Mouse (Mus musculus): ENCODE measurements at regions not wholly inside any gene's neighbourhood (a gene's known extent, or its start where the extent isn't known, plus 50 kb on each side); places are given as distances from the start of the nearest gene placed in this dataset.

GRCm38 (mm10) chr16:51169294-51169693 is 578.3 kb upstream of the Ccdc54 start:
- Histone ChIP-seq H3K4me2 (ENCODE audit: low read length) (no peak overlapping the region), H3K36me3 (ENCODE audit: control insufficient read depth, insufficient read depth, low read length) (no peaks in the 10 kb centered on the region), H3K27me3 (ENCODE audit: control insufficient read depth, insufficient read depth, low read length) (no peaks in the 10 kb centered on the region), H3K27ac (replicated peaks; ENCODE audit: low read depth, low read length) (no peak overlapping the region), H3K4me1 (ENCODE audit: control insufficient read depth, insufficient read depth, low read length) (no peaks in the 10 kb centered on the region), H3K4me3 (replicated peaks; ENCODE audit: low read depth, low read length) (no peak overlapping the region), H3K9me3 (ENCODE audit: control insufficient read depth, low read length) (peaks cover 3% of the 10 kb centered on the region; the same call in 1 of the 2 replicates), H3K9ac (replicated peaks; ENCODE audit: low read length) (no peak overlapping the region)
- no peak for DNase-seq
- ATAC-seq (ENCODE audit: low FRiP score, low TSS enrichment), result no peak
- 79% methylated on average over 7 of the region's 7 CpGs for WGBS

GRCm38 (mm10) chr16:51160768-51161167 is 569.8 kb upstream of the Ccdc54 start:
- no peaks in the 10 kb centered on the region for H3K4me1 ChIP-seq (ENCODE audit: control insufficient read depth, insufficient read depth, low read length)
- 68% methylated on average over 5 of the region's 5 CpGs for WGBS
- H3K4me3 ChIP-seq (replicated peaks; ENCODE audit: low read depth, low read length), result no peak overlapping the region
- no peak for DNase-seq
- no peak for ATAC-seq (ENCODE audit: low FRiP score, low TSS enrichment)
- no peaks in the 10 kb centered on the region for H3K27me3 ChIP-seq (ENCODE audit: control insufficient read depth, insufficient read depth, low read length)
- no peaks in the 10 kb centered on the region for H3K36me3 ChIP-seq (ENCODE audit: control insufficient read depth, insufficient read depth, low read length)
- H3K27ac ChIP-seq (replicated peaks; ENCODE audit: low read depth, low read length), result no peak overlapping the region
- no peaks in the 10 kb centered on the region for H3K9me3 ChIP-seq (ENCODE audit: control insufficient read depth, low read length)
- H3K4me2 ChIP-seq (ENCODE audit: low read length), result no peak overlapping the region
- no peak overlapping the region for H3K9ac ChIP-seq (replicated peaks; ENCODE audit: low read length)

- no peaks in the 10 kb centered on the region for H3K36me3 ChIP-seq (ENCODE audit: control insufficient read depth, insufficient read depth, low read length)
- 0 out of 2 replicates have a peak, but pooled peaks have one; percentile 20 for ATAC-seq (ENCODE audit: low FRiP score, low TSS enrichment)
- 92% methylated on average over 7 of the region's 7 CpGs for WGBS
Observed at GRCm38 (mm10) chr16:51138575-51138974, 547.6 kb upstream of the Ccdc54 start.

GRCm38 (mm10) chr16:51119835-51120234 is 528.9 kb upstream of the Ccdc54 start:
- Histone ChIP-seq H3K27ac (replicated peaks; ENCODE audit: low read depth, low read length) (no peak overlapping the region), H3K27me3 (ENCODE audit: control insufficient read depth, insufficient read depth, low read length) (no peaks in the 10 kb centered on the region), H3K9ac (replicated peaks; ENCODE audit: low read length) (no peak overlapping the region), H3K4me2 (ENCODE audit: low read length) (no peak overlapping the region), H3K36me3 (ENCODE audit: control insufficient read depth, insufficient read depth, low read length) (no peaks in the 10 kb centered on the region), H3K4me3 (replicated peaks; ENCODE audit: low read depth, low read length) (no peak overlapping the region), H3K4me1 (ENCODE audit: control insufficient read depth, insufficient read depth, low read length) (0 out of 2 replicates have a peak, but pooled peaks cover 3% of the 10 kb centered on the region), H3K9me3 (ENCODE audit: control insufficient read depth, low read length) (no peaks in the 10 kb centered on the region)
- ATAC-seq (ENCODE audit: low FRiP score, low TSS enrichment) (no peak), DNase-seq (no peak)
- WGBS, result 88% methylated on average over 1 of the region's 1 CpGs

More at GRCm38 (mm10) chr16:51138575-51138974, 547.6 kb upstream of the Ccdc54 start:
- Histone ChIP-seq H3K27ac (replicated peaks; ENCODE audit: low read depth, low read length) (no peak overlapping the region), H3K4me3 (replicated peaks; ENCODE audit: low read depth, low read length) (no peak overlapping the region), H3K9me3 (ENCODE audit: control insufficient read depth, low read length) (no peaks in the 10 kb centered on the region), H3K4me1 (ENCODE audit: control insufficient read depth, insufficient read depth, low read length) (no peaks in the 10 kb centered on the region), H3K27me3 (ENCODE audit: control insufficient read depth, insufficient read depth, low read length) (no peaks in the 10 kb centered on the region), H3K4me2 (ENCODE audit: low read length) (no peak overlapping the region), H3K9ac (replicated peaks; ENCODE audit: low read length) (no peak overlapping the region)
- DNase-seq, result no peak

GRCm38 (mm10) chr16:51118365-51118764 is 527.4 kb upstream of the Ccdc54 start:
- Histone ChIP-seq H3K27me3 (ENCODE audit: control insufficient read depth, insufficient read depth, low read length) (no peaks in the 10 kb centered on the region), H3K36me3 (ENCODE audit: control insufficient read depth, insufficient read depth, low read length) (no peaks in the 10 kb centered on the region), H3K9me3 (ENCODE audit: control insufficient read depth, low read length) (no peaks in the 10 kb centered on the region), H3K4me3 (replicated peaks; ENCODE audit: low read depth, low read length) (no peak overlapping the region), H3K27ac (replicated peaks; ENCODE audit: low read depth, low read length) (no peak overlapping the region), H3K4me2 (ENCODE audit: low read length) (no peak overlapping the region), H3K4me1 (ENCODE audit: control insufficient read depth, insufficient read depth, low read length) (0 out of 2 replicates have a peak, but pooled peaks cover 3% of the 10 kb centered on the region), H3K9ac (replicated peaks; ENCODE audit: low read length) (no peak overlapping the region)
- no peak for ATAC-seq (ENCODE audit: low FRiP score, low TSS enrichment)
- DNase-seq, result peak; percentile 13
- 32% methylated on average over 3 of the region's 3 CpGs for WGBS

- no peaks in the 10 kb centered on the region for H3K27me3 ChIP-seq (ENCODE audit: control insufficient read depth, insufficient read depth, low read length)
- peak; percentile 41 for DNase-seq
- no peak overlapping the region for H3K9ac ChIP-seq (replicated peaks; ENCODE audit: low read length)
- 0 out of 2 replicates have a peak, but pooled peaks cover 3% of the 10 kb centered on the region for H3K4me1 ChIP-seq (ENCODE audit: control insufficient read depth, insufficient read depth, low read length)
- no peak for ATAC-seq (ENCODE audit: low FRiP score, low TSS enrichment)
- WGBS, result 15% methylated on average over 5 of the region's 5 CpGs
- peak overlapping the region; percentile 16; the same call in 1 of the 2 replicates for H3K4me2 ChIP-seq (ENCODE audit: low read length)
- no peak overlapping the region for H3K4me3 ChIP-seq (replicated peaks; ENCODE audit: low read depth, low read length)
- H3K36me3 ChIP-seq (ENCODE audit: control insufficient read depth, insufficient read depth, low read length), result no peaks in the 10 kb centered on the region
- no peaks in the 10 kb centered on the region for H3K9me3 ChIP-seq (ENCODE audit: control insufficient read depth, low read length)
- H3K27ac ChIP-seq (replicated peaks; ENCODE audit: low read depth, low read length), result no peak overlapping the region
Observed at GRCm38 (mm10) chr16:51117836-51118235, 526.9 kb upstream of the Ccdc54 start.

GRCm38 (mm10) chr16:51109864-51110263 is 518.9 kb upstream of the Ccdc54 start:
- no peaks in the 10 kb centered on the region for H3K9me3 ChIP-seq (ENCODE audit: control insufficient read depth, low read length)
- no peaks in the 10 kb centered on the region for H3K36me3 ChIP-seq (ENCODE audit: control insufficient read depth, insufficient read depth, low read length)
- H3K4me2 ChIP-seq (ENCODE audit: low read length), result no peak overlapping the region
- ATAC-seq (ENCODE audit: low FRiP score, low TSS enrichment) (no peak), DNase-seq (no peak)
- H3K27me3 ChIP-seq (ENCODE audit: control insufficient read depth, insufficient read depth, low read length), result no peaks in the 10 kb centered on the region
- H3K9ac ChIP-seq (replicated peaks; ENCODE audit: low read length), result no peak overlapping the region
- H3K27ac ChIP-seq (replicated peaks; ENCODE audit: low read depth, low read length), result no peak overlapping the region
- H3K4me1 ChIP-seq (ENCODE audit: control insufficient read depth, insufficient read depth, low read length), result no peaks in the 10 kb centered on the region
- H3K4me3 ChIP-seq (replicated peaks; ENCODE audit: low read depth, low read length), result no peak overlapping the region

GRCm38 (mm10) chr16:51107421-51107820 is 516.5 kb upstream of the Ccdc54 start:
- Histone ChIP-seq H3K27me3 (ENCODE audit: control insufficient read depth, insufficient read depth, low read length) (no peaks in the 10 kb centered on the region), H3K9ac (replicated peaks; ENCODE audit: low read length) (no peak overlapping the region), H3K4me3 (replicated peaks; ENCODE audit: low read depth, low read length) (no peak overlapping the region), H3K9me3 (ENCODE audit: control insufficient read depth, low read length) (no peaks in the 10 kb centered on the region), H3K4me2 (ENCODE audit: low read length) (no peak overlapping the region), H3K4me1 (ENCODE audit: control insufficient read depth, insufficient read depth, low read length) (no peaks in the 10 kb centered on the region), H3K36me3 (ENCODE audit: control insufficient read depth, insufficient read depth, low read length) (no peaks in the 10 kb centered on the region), H3K27ac (replicated peaks; ENCODE audit: low read depth, low read length) (no peak overlapping the region)
- 95% methylated on average over 4 of the region's 4 CpGs for WGBS
- no peak for DNase-seq
- no peak for ATAC-seq (ENCODE audit: low FRiP score, low TSS enrichment)

- DNase-seq, result no peak
- Histone ChIP-seq H3K9me3 (ENCODE audit: control insufficient read depth, low read length) (no peaks in the 10 kb centered on the region), H3K4me1 (ENCODE audit: control insufficient read depth, insufficient read depth, low read length) (no peaks in the 10 kb centered on the region), H3K9ac (replicated peaks; ENCODE audit: low read length) (no peak overlapping the region), H3K4me3 (replicated peaks; ENCODE audit: low read depth, low read length) (no peak overlapping the region), H3K4me2 (ENCODE audit: low read length) (no peak overlapping the region), H3K27me3 (ENCODE audit: control insufficient read depth, insufficient read depth, low read length) (no peaks in the 10 kb centered on the region), H3K36me3 (ENCODE audit: control insufficient read depth, insufficient read depth, low read length) (no peaks in the 10 kb centered on the region), H3K27ac (replicated peaks; ENCODE audit: low read depth, low read length) (no peak overlapping the region)
- no peak for ATAC-seq (ENCODE audit: low FRiP score, low TSS enrichment)
- 86% methylated on average over 7 of the region's 7 CpGs for WGBS
Observed at GRCm38 (mm10) chr16:51086556-51086955, 495.6 kb upstream of the Ccdc54 start.

Data from midbrain, embryonic 14.5 days (tissue).